Comparison of ENCODE assay signal across 27 mouse cellular contexts in the genomic region with DNA sequence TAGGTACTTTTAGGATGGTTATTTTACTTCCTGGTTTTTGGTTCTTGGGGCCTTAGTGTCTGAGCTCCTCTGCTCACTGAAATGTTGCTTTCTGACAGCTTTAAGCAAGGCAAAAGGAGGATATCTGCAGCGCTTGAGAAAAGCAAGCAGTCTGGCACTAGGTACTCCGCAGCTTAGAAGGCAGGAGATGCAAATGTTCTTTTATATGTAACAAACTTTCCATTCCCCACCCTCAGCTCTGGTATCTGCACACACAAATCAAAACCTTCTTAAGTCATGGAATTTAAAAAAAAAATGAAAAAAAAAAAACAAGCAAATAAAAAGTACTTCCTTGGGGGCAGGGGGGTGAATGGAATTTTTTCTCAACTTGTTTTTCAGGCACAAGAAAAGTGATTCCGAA. TPM values are rescaled to one million over a fixed set of nuclear protein-coding genes. Genes with fewer than 3 reads are reported as not detected.
DNase-seq lines count a peak whose midpoint lies in the region; ATAC-seq and TF ChIP-seq lines count a peak whose summit lies in the region.
"Had no signal": no experiment of that assay in that cellular context is flagged by ENCODE, and none has a peak within 500 bp of the region (broad histone marks: within the 10 kb centered on the region; RNA-seq: fewer than 3 reads in every experiment).

No protein-coding gene starts in this region.

- H3K27ac ChIP-seq in embryonic facial prominence, embryonic 15.5 days (replicated peaks): 0 out of 2 replicates have a peak overlapping the region, but pooled peaks have one; percentile 19
- no peak overlapping the region for H3K27ac ChIP-seq in embryonic facial prominence, embryonic 10.5 days (replicated peaks)
- no peak overlapping the region for H3K27ac ChIP-seq in left cerebral cortex, adult 2 months
- H3K27ac ChIP-seq in lung, postnatal 0 days (ENCODE audit: low read length): no peak overlapping the region
- H3K27ac ChIP-seq: embryonic facial prominence, embryonic 13.5 days; forebrain, embryonic 10.5 days; gastrocnemius, adult 2 months; heart, embryonic 10.5 days; hindbrain, embryonic 12.5 days had no signal

- intact Hi-C loops in left cerebral cortex, adult 2 months (cut with DNase I): no loop called here

- no peak for ATAC-seq in embryonic facial prominence, embryonic 15.5 days (ENCODE audit: insufficient number of reproducible peaks, low FRiP score, low TSS enrichment, low read depth)
- peak; percentile 18 for ATAC-seq in inflammation-experienced regulatory T-cells, adult 6 months
- no peak for ATAC-seq in lung, postnatal 0 days
- ATAC-seq: forebrain, embryonic 14.5 days; hindbrain, embryonic 16.5 days; intestine, embryonic 16.5 days had no signal

- no peaks in the 10 kb centered on the region for H3K4me1 ChIP-seq in embryonic facial prominence, embryonic 15.5 days
- peaks cover 7% of the 10 kb centered on the region; the same call in 1 of the 2 replicates for H3K4me1 ChIP-seq in embryonic facial prominence, embryonic 10.5 days
- no peaks in the 10 kb centered on the region for H3K4me1 ChIP-seq in lung, postnatal 0 days (ENCODE audit: insufficient read depth, low read depth, low read length)

- no peak for TF ChIP-seq CTCF in left cerebral cortex, adult 2 months (IDR thresholded peaks at IDR 0.05)
- no peak for TF ChIP-seq CTCF in lung, postnatal 0 days (IDR thresholded peaks at IDR 0.05)

- DNase-seq in embryonic facial prominence, embryonic 10.5 days (ENCODE audit: low spot score): no peak
- peak; percentile 84 for DNase-seq in CD4-positive helper T cell, adult 2 months (ENCODE audit: low read depth, low spot score)
- DNase-seq in T-cell, adult 2 months (ENCODE audit: low spot score): peak; percentile 11
- no peak for DNase-seq in left cerebral cortex, adult 2 months (ENCODE audit: extremely low spot score in 1 of 2, low spot score in 2 of 2)
- no peak for DNase-seq in lung, postnatal 4 days
- no peak for DNase-seq in lung, postnatal 0 days (ENCODE audit: low spot score)
- DNase-seq: adrenal gland, adult 2 months; adrenal gland, postnatal 25 days; B cell, adult 2 months; cerebellum, adult 2 months; cerebellum, postnatal 10 days; gastrocnemius, adult 2 months; gastrocnemius, postnatal 25 days; heart, postnatal 10 days; heart, postnatal 4 days had no signal

- no peaks in the 10 kb centered on the region for H3K9me3 ChIP-seq in embryonic facial prominence, embryonic 15.5 days (replicated peaks)
- H3K9me3 ChIP-seq in embryonic facial prominence, embryonic 10.5 days: no peaks in the 10 kb centered on the region
- no peaks in the 10 kb centered on the region for H3K9me3 ChIP-seq in lung, postnatal 0 days (ENCODE audit: low read length)
- H3K9me3 ChIP-seq: embryonic facial prominence, embryonic 13.5 days; forebrain, embryonic 10.5 days; G1E; heart, embryonic 10.5 days; hindbrain, embryonic 12.5 days had no signal

- H3K4me2 ChIP-seq in embryonic facial prominence, embryonic 15.5 days (replicated peaks): no peak overlapping the region
- H3K4me2 ChIP-seq in lung, postnatal 0 days (replicated peaks; ENCODE audit: low read depth, low read length): no peak overlapping the region
- H3K4me2 ChIP-seq: embryonic facial prominence, embryonic 13.5 days; hindbrain, embryonic 12.5 days had no signal

- H3K9ac ChIP-seq in embryonic facial prominence, embryonic 15.5 days: no peak overlapping the region
- H3K9ac ChIP-seq in lung, postnatal 0 days (replicated peaks; ENCODE audit: low read depth): no peak overlapping the region
- H3K9ac ChIP-seq: embryonic facial prominence, embryonic 13.5 days; hindbrain, embryonic 12.5 days had no signal

- WGBS in embryonic facial prominence, embryonic 15.5 days: 77% methylated on average over 3 of the region's 3 CpGs
- 81% methylated on average over 3 of the region's 3 CpGs for WGBS in embryonic facial prominence, embryonic 10.5 days
- WGBS in lung, postnatal 0 days: 89% methylated on average over 3 of the region's 3 CpGs

- no peak for TF ChIP-seq EP300 in lung, postnatal 0 days (IDR thresholded peaks at IDR 0.05)

- no peak overlapping the region for H3K4me3 ChIP-seq in embryonic facial prominence, embryonic 15.5 days (replicated peaks)
- no peak overlapping the region for H3K4me3 ChIP-seq in embryonic facial prominence, embryonic 10.5 days
- no peak overlapping the region for H3K4me3 ChIP-seq in left cerebral cortex, adult 2 months
- H3K4me3 ChIP-seq in lung, postnatal 0 days (ENCODE audit: low read depth, low read length): no peak overlapping the region
- H3K4me3 ChIP-seq: embryonic facial prominence, embryonic 13.5 days; erythroblast, embryonic 14.5 days; forebrain, embryonic 10.5 days; gastrocnemius, adult 2 months; heart, embryonic 10.5 days; hindbrain, embryonic 12.5 days had no signal

- no peaks in the 10 kb centered on the region for H3K36me3 ChIP-seq in embryonic facial prominence, embryonic 15.5 days
- H3K36me3 ChIP-seq in embryonic facial prominence, embryonic 10.5 days (replicated peaks): no peaks in the 10 kb centered on the region
- no peaks in the 10 kb centered on the region for H3K36me3 ChIP-seq in lung, postnatal 0 days (ENCODE audit: insufficient read depth, low read length)
- H3K36me3 ChIP-seq: embryonic facial prominence, embryonic 13.5 days; forebrain, embryonic 10.5 days; G1E; heart, embryonic 10.5 days; hindbrain, embryonic 12.5 days had no signal

- H3K27me3 ChIP-seq in embryonic facial prominence, embryonic 15.5 days: no peaks in the 10 kb centered on the region
- H3K27me3 ChIP-seq in embryonic facial prominence, embryonic 10.5 days (replicated peaks; ENCODE audit: low read depth, poor library complexity, severe bottlenecking): no peaks in the 10 kb centered on the region
- H3K27me3 ChIP-seq in lung, postnatal 0 days (replicated peaks; ENCODE audit: insufficient read depth, low read length): no peaks in the 10 kb centered on the region
- H3K27me3 ChIP-seq: embryonic facial prominence, embryonic 13.5 days; hindbrain, embryonic 12.5 days had no signal

RNA-seq across cellular contexts. Expression of a gene that starts 3.5 kb away (rescaled TPM):
- 0.22 and 0.45 TPM in 2 replicates for polyA plus RNA-seq in embryonic facial prominence, embryonic 15.5 days (2015; fragmentation: Nextera tagmentation; extraction: Ambion mirVana)
- polyA plus RNA-seq in embryonic facial prominence, embryonic 10.5 days (2016; fragmentation: Nextera tagmentation; extraction: Ambion mirVana): 0.08 TPM in 1 of 2 replicates, not detected in the other
- 100 to 1,000 TPM; 358 to 373 (median 359) TPM for polyA plus RNA-seq in inflammation-experienced regulatory T-cells, adult 6 months (2017; shearing (Covaris generic))
- under 1 TPM in 1 of 2 experiments, not detected in 1; 0.09 TPM for total RNA-seq in left cerebral cortex, adult 2 months (2021)
- 0.25 and 0.30 TPM in 2 replicates for polyA plus RNA-seq in lung, postnatal 0 days (2015; fragmentation: Nextera tagmentation; extraction: Ambion mirVana)
- total RNA-seq: adrenal gland, postnatal 25 days; gastrocnemius, postnatal 25 days; granulocyte monocyte progenitor cell, adult 5-6 weeks had no signal
- polyA plus RNA-seq: cerebellum, adult 2 months; erythroblast, embryonic 14.5 days; G1E had no signal

Comparison
In these comparisons a context has a peak if more than half of its experiments do, and no peak if none do; other contexts are left out.
1. DNase-seq: peak in CD4-positive helper T cell, adult 2 months (single experiment) and T-cell, adult 2 months (single experiment); none in embryonic facial prominence, embryonic 10.5 days (single experiment), left cerebral cortex, adult 2 months (0 of 2), lung, postnatal 4 days (0 of 2) and lung, postnatal 0 days (single experiment).
2. RNA of a gene that starts 3.5 kb away (polyA plus RNA-seq): 358 to 373 TPM in inflammation-experienced regulatory T-cells, adult 6 months; 0.22 to 0.45 TPM in embryonic facial prominence, embryonic 15.5 days, 0.25 to 0.30 TPM in lung, postnatal 0 days and 0.08 TPM in embryonic facial prominence, embryonic 10.5 days; every median in the first group is over 100 times any median in the second.